Mouse (Mus musculus): Measurements from ENCODE around the gene Trim63.

The Trim63 gene

DNA sequence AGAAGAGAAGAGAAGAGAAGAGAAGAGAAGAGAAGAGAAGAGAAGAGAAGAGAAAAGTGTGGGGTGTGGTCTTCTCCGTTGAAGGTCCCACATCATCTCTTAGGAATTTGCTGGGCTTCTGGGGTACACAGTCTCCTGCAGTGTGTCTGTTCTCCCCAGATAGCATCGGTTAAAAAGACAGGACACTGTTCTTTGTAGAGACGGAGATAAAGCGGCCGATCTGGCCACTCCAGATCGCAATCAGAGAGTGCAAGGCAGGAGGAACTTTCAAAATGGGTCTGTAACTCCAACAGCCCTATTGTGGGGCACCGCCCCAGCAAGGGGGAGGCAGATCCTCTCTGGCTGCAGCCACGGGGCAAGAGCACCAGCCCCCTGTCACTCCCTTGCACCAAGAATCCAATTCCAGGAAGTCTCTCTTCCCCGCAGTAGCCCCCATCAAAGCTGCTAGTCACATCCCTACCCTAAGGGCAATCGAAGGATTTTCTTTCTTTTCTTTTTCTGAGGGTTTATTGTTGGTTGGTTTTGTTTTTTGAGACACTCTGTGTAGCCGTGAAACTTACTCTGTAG lies 27.4 kb downstream of the Trim63 start:
- no peak for DNase-seq (ENCODE audit: low spot score)

- no peak for DNase-seq (ENCODE audit: low spot score)
Measured at GRCm38 (mm10) chr4:134343071-134344031, 28.4 kb downstream of the Trim63 start, which contains the start of gene Slc30a2. TSS of gene Slc30a2 (plus strand) at chr4:134343181.

DNA sequence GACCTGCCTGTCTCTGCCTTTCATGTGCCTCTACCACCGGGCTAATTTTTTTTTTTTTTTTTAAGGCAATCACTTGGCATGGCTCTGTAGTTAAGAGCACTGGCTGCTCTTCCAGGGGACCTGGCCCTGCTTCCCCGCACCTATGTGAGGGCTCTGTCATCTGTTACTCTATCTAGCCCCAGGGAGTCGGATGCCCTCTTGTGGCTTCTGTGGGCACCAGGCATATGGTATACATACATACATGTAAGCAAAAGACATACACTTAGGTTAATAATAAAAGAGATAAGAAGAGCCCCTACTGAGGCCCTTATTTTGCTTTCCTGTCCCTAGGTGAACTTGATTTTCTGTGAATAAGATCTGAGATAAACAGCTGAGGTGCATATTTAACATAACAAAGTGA lies 29.7 kb downstream of the Trim63 start:
- DNase-seq (ENCODE audit: low spot score) = no peak

- no peak for DNase-seq (ENCODE audit: low spot score)
Measured at GRCm38 (mm10) chr4:134345802-134346201, 30.9 kb downstream of the Trim63 start.

DNA sequence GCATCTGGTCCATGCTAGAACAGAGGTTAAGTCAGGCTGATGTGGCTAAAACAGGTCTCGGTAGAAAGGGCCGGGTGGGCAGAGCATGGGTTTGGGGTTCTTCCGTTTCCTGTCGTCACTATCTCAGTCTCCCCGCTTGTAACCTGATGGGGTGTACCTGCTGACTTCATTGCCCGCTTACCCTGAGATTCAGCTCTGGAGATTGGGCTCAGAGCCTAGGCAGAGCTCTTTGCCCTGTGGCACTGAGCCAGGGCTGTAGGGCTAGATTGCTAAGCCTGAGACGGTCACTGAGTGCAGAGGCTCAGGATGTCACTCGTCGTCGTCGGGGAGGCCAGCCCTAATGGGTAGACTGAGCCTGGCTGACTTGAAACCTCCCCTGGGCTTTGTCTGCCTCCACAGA lies 33.2 kb downstream of the Trim63 start:
- no peak for DNase-seq (ENCODE audit: low spot score)

- DNase-seq (ENCODE audit: low spot score) = no peak
Measured at GRCm38 (mm10) chr4:134348545-134348944, 33.6 kb downstream of the Trim63 start.

GRCm38 (mm10) chr4:134349829-134350228 lies 34.9 kb downstream of the Trim63 start:
- DNase-seq (ENCODE audit: low spot score) = no peak

DNA sequence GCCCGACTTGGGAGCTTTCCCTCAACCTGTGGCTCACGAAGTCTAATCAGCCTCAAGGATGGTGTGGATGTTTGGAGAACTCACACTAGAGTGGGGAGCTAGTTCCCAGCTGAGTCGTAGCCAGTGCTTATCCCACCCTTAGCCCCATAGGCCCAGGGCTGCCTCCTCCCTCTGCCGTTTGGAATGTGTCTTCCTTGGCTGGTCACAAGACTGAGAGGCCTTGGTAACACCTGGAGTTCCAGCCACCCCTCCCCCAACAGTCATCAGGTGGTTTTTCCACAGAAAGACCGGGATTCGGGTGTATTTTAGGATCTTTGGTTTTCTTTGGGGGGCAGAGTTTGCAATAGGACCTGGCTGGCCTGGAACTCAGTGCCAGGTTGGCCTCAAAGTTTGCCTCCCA lies 35.7 kb downstream of the Trim63 start:
- no peak for DNase-seq (ENCODE audit: low spot score)

GRCm38 (mm10) chr4:134351329-134352260 lies 36.7 kb downstream of the Trim63 start:
- DNase-seq (ENCODE audit: low spot score) = no peak

- DNase-seq (ENCODE audit: low spot score) = no peak
Measured at GRCm38 (mm10) chr4:134352261-134352707, 37.4 kb downstream of the Trim63 start.

DNA sequence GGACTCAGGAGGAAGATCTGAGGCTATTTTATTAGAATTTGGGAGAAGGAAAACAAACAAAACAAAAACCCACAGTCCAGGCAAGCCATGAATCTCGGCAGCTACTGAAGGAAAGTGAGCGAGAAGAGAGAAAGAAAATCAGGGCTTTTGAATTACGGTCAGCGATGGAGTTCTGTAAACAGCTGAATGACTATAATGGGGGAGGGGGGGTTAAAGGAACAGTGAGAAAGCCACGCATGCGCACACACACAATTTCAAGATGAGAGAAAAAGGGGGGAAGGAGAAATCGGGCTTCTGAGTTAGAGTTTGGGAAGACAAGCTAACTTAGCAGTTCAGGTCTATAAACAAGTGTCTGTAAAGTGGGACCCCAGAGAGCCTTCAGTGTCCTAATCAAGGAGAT lies 38.0 kb downstream of the Trim63 start:
- no peak for DNase-seq (ENCODE audit: low spot score)

DNA sequence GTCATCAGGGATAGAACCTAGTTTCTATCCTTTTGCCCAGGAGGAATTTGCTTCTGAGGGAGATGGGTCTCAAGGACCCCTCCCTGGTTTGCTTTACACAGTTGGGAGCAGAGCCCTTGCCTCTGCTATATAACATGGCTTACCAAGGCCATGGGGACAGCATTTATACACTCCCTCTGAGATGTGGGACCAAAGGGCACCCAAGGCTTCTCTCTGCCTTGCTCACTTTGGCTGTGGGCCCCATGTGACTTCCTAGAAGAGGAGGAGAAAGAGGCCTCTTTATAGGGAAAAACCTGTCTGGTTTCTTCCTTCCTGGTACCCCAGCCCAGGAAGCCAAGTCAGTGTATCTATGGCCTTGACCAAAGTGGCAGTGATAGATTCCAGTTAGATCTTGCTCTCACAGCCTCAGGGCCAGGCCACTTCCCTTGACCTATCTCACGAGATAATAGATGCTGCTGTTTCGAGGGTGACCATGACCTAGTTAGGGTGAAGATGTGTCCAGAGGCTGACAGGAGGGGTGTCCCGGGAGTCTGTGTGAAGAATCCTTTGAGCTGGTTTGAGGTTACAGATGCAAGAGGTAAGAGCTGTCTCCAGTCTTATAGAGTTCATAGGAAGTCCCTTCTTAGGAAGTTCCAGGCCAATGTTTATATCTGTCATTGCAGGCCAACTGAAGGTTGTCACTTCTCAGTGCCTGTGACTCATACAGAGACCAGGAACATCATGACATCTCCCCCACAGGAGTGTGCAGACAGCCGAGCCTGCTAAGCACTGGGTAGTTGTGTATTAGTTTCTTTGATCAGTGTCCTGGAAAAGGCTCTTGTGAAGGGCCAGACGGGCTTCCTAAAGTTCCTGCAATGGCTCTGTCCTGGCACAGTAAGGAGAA lies 38.8 kb downstream of the Trim63 start:
- no peak for DNase-seq (ENCODE audit: low spot score)

DNA sequence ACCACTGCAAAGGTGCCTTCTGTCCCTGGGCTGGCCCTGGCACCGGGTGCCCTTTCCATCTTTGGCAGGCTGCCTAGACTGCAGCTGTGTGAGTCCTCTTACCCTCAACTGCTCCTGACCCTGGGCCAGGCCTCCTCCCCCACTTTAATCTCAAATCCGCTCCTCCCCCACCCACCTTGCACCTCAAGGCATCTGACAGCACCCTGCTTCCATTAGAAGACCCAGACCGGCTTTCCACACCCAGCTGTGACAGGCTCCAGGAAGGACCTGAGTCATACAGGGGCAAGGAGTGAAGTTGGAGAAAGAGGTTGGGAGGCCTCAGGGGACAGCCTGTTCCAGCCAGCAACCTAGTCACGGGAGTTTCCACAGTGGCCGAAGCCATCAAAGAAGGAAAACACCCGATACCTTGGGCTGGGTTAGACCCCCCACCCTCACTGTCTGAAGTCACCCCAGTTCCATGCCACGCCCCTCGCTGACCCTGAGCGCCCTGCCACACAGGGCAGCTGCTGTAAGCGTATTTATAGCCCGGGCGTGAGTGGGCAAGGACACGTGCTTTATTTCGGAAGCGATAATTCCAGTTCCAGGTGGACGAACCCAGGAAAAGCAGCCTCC lies 41.0 kb downstream of the Trim63 start:
- no peak for DNase-seq (ENCODE audit: low spot score)

- no peak for DNase-seq (ENCODE audit: low spot score)
Measured at GRCm38 (mm10) chr4:134356591-134357460, 41.9 kb downstream of the Trim63 start.

DNA sequence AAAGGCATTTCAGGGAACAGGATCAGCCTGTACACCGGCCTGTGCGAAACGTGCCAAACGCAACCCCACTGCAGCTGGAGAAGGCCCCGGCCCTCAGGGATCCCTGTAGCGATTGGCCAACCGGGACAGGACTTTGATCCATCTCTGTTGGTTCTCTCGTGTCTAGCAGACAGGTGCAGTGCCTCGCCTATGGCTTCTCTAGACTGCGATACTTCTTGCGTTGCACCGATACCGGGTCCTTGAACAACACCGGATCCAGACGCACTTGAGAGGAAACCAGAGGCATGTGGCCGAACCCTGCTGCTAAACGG lies 42.5 kb downstream of the Trim63 start:
- no peak for DNase-seq (ENCODE audit: low spot score)

DNA sequence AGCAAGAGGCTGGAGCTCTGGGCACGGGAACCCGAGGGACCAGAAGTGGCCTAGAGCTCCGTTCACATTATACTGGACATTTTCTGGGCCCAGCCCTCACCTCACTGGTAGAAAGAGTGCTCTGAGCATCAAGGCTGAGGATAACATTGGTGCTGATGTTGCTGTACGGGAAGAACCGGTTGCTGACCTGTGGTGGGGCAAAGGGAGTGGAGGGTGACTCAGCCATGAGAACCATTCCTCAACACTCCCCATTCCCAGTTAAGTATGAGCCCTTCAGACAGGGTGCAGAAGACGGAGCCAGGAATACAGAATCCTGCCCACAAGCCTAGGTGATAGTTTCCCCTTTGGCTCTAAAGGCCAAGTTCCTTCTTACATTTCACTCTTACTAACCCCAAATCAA lies 44.7 kb downstream of the Trim63 start:
- no peak for DNase-seq (ENCODE audit: low spot score)

- DNase-seq (ENCODE audit: low spot score) = no peak
Measured at GRCm38 (mm10) chr4:134361215-134361614, 46.3 kb downstream of the Trim63 start.

GRCm38 (mm10) chr4:134362124-134362523 lies 47.2 kb downstream of the Trim63 start:
- no peak for DNase-seq (ENCODE audit: low spot score)

DNA sequence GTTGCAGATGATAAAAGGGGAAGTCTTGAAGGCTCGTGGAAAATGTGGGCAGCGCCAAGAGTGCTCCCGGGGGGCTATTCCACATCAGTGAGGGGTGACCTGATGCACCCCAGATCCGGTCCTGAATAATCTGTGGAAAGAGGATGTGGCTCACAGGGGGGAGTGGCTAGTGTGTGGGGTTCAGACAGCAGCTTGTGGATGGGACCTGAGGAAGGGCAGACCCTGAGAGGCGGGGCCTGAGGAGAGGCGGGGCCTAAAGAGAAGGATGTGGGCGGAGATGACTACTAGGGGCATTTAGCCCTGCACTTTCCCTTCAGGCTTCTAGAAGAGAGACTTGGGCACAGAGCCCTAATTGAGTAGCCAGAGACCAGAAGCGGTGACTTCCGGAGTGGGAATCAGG lies 47.7 kb downstream of the Trim63 start:
- no peak for DNase-seq (ENCODE audit: low spot score)

DNA sequence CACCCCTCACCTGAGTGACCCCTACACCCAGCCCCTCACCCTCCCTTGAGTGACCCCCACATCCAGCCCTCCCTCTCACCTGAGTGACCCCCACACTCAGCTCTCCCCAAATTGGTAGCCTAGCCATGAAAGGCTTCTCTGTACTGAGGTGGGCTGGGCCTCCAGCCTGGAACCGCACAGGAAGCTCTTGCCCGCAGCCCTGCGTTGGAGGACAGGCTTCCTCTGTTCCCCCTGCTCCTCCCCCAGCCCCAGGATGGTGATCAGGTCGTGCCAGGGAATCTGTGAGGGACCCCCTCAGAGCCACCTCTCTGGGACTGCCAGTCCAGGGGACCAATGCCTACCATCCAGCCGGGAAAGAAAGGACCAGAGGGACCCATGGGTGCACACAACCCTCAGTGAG lies 50.4 kb downstream of the Trim63 start:
- DNase-seq (ENCODE audit: low spot score) = no peak
